Mouse (Mus musculus) kidney, embryonic 14.5 days (tissue): ENCODE measurements around the gene Tmsb10. TPM values are rescaled to one million over a fixed set of nuclear protein-coding genes. Genes with fewer than 3 reads are reported as not detected.

Source experiments
- polyA plus RNA-seq: library from polyadenylated mRNA; unstranded; fragments of >200 nt; fragmentation: Nextera tagmentation; extraction: Ambion mirVana; gene quantifications from 2 replicates; pipeline ENCODE4 v1.2.1, GENCODE M21; 2014

The Tmsb10 gene
- polyA plus RNA-seq, 1 experiment from 2014 or later: 2,275 TPM

Other genes starting within 250 kb of the Tmsb10 start
- gene Tcf7l1, start 169.5 kb downstream of the Tmsb10 start, polyA plus RNA-seq: 38.7 and 48.8 TPM in 2 replicates
- 35.9 and 47.9 TPM in 2 replicates for gene Kcmf1, start 58.8 kb downstream of the Tmsb10 start, polyA plus RNA-seq